Mouse (Mus musculus): ENCODE results near the gene Faap100. TPM values are rescaled to one million over a fixed set of nuclear protein-coding genes. Genes with fewer than 3 reads are reported as not detected.
"Not testable (repeated sequence)": the region's sequence is repeated elsewhere in the genome, so short reads cannot be mapped to it uniquely, and the experiment has no call there.

Faap100 gene
- polyA plus RNA-seq, 1 experiment from 2014 or later = 59.7 TPM

GRCm38 (mm10) chr11:120355277-120356039 is 23.1 kb downstream of the Faap100 start:
- 73% methylated on average over 5 of the region's 5 CpGs for WGBS
- ATAC-seq (ENCODE audit: low read depth) = no peak

GRCm38 (mm10) chr11:120354304-120355276 is 24.0 kb downstream of the Faap100 start:
- Histone ChIP-seq H3K4me2 (no peak overlapping the region), H3K27me3 (no peaks in the 10 kb centered on the region; the same call in 1 of the 2 replicates), H3K9me3 (no peaks in the 10 kb centered on the region), H3K4me3 (no peak overlapping the region), H3K36me3 (no peaks in the 10 kb centered on the region), H3K4me1 (replicated peaks) (peaks cover 71% of the 10 kb centered on the region), H3K27ac (replicated peaks) (no peak overlapping the region), H3K9ac (no peak overlapping the region)
- 88% methylated on average over 17 of the region's 17 CpGs for WGBS
- ATAC-seq (ENCODE audit: low read depth) = no peak

More at GRCm38 (mm10) chr11:120355277-120356039, 23.1 kb downstream of the Faap100 start:
- Histone ChIP-seq H3K4me3 (no peak overlapping the region), H3K27ac (replicated peaks) (no peak overlapping the region), H3K9me3 (no peaks in the 10 kb centered on the region), H3K36me3 (no peaks in the 10 kb centered on the region), H3K4me2 (no peak overlapping the region), H3K4me1 (replicated peaks) (peaks cover 74% of the 10 kb centered on the region), H3K27me3 (no peaks in the 10 kb centered on the region; the same call in 1 of the 2 replicates), H3K9ac (no peak overlapping the region; the same call in 1 of the 2 replicates)

- no peaks in the 10 kb centered on the region for H3K9me3 ChIP-seq
- H3K4me2 ChIP-seq = peak overlapping the region; percentile 14; the same call in 1 of the 2 replicates
- H3K36me3 ChIP-seq = no peaks in the 10 kb centered on the region
- no peak for ATAC-seq (ENCODE audit: low read depth)
- H3K27ac ChIP-seq (replicated peaks) = peak overlapping the region; percentile 100; the same call in 1 of the 2 replicates
- WGBS = 25% methylated on average over 26 of the region's 26 CpGs
- no peak overlapping the region for H3K4me3 ChIP-seq
- H3K27me3 ChIP-seq = no peaks in the 10 kb centered on the region; the same call in 1 of the 2 replicates
- H3K4me1 ChIP-seq (replicated peaks) = peaks cover 70% of the 10 kb centered on the region
- H3K9ac ChIP-seq = peak overlapping the region; percentile 57
Observed at GRCm38 (mm10) chr11:120353500-120354303, 24.9 kb downstream of the Faap100 start.

GRCm38 (mm10) chr11:120352571-120353290 is 25.8 kb downstream of the Faap100 start:
- peak overlapping the region; percentile 100 for H3K27ac ChIP-seq (replicated peaks)
- H3K27me3 ChIP-seq = no peaks in the 10 kb centered on the region; the same call in 1 of the 2 replicates
- 56% methylated on average over 13 of the region's 13 CpGs for WGBS
- H3K4me1 ChIP-seq (replicated peaks) = peaks cover 60% of the 10 kb centered on the region
- H3K4me2 ChIP-seq = no peak overlapping the region
- H3K4me3 ChIP-seq = no peak overlapping the region
- H3K9ac ChIP-seq = peak overlapping the region; percentile 57
- H3K36me3 ChIP-seq = no peaks in the 10 kb centered on the region
- no peaks in the 10 kb centered on the region for H3K9me3 ChIP-seq
- ATAC-seq (ENCODE audit: low read depth) = no peak

- H3K9me3 ChIP-seq; H3K36me3 ChIP-seq; H3K4me2 ChIP-seq; H3K4me3 ChIP-seq; H3K9ac ChIP-seq; ATAC-seq (ENCODE audit: low read depth); H3K27me3 ChIP-seq: not testable (repeated sequence)
- peak overlapping the region; percentile 100 for H3K27ac ChIP-seq (replicated peaks)
- peaks cover 53% of the 10 kb centered on the region for H3K4me1 ChIP-seq (replicated peaks)
- WGBS = 74% methylated on average over 5 of the region's 5 CpGs
Observed at GRCm38 (mm10) chr11:120352093-120352350, 26.5 kb downstream of the Faap100 start.

GRCm38 (mm10) chr11:120351250-120352092 is 27.1 kb downstream of the Faap100 start:
- Histone ChIP-seq H3K9ac (peak overlapping the region; percentile 100; the same call in 1 of the 2 replicates), H3K4me2 (peak overlapping the region; percentile 80), H3K9me3 (no peaks in the 10 kb centered on the region), H3K27me3 (no peaks in the 10 kb centered on the region; the same call in 1 of the 2 replicates), H3K36me3 (peaks cover 7% of the 10 kb centered on the region), H3K4me1 (replicated peaks) (peaks cover 49% of the 10 kb centered on the region), H3K27ac (replicated peaks) (peak overlapping the region; percentile 100), H3K4me3 (0 out of 2 replicates have a peak overlapping the region, but pooled peaks have one; percentile 98)
- ATAC-seq (ENCODE audit: low read depth) = no peak
- 86% methylated on average over 10 of the region's 10 CpGs for WGBS

GRCm38 (mm10) chr11:120350711-120351110 is 27.9 kb downstream of the Faap100 start:
- peak overlapping the region; percentile 100 for H3K9ac ChIP-seq
- peaks cover 50% of the 10 kb centered on the region for H3K4me1 ChIP-seq (replicated peaks)
- ATAC-seq (ENCODE audit: low read depth) = no peak
- H3K27me3 ChIP-seq = no peaks in the 10 kb centered on the region; the same call in 1 of the 2 replicates
- 24% methylated on average over 11 of the region's 11 CpGs for WGBS
- peak overlapping the region; percentile 100 for H3K27ac ChIP-seq (replicated peaks)
- peak overlapping the region; percentile 98 for H3K4me3 ChIP-seq
- H3K36me3 ChIP-seq = peaks cover 9% of the 10 kb centered on the region
- H3K4me2 ChIP-seq = peak overlapping the region; percentile 80
- no peaks in the 10 kb centered on the region for H3K9me3 ChIP-seq

- peaks cover 54% of the 10 kb centered on the region for H3K4me1 ChIP-seq (replicated peaks)
- peaks cover 13% of the 10 kb centered on the region for H3K36me3 ChIP-seq
- peak overlapping the region; percentile 98 for H3K4me3 ChIP-seq
- 1% methylated on average over 65 of the region's 68 CpGs for WGBS
- H3K4me2 ChIP-seq = peak overlapping the region; percentile 80
- H3K27me3 ChIP-seq = no peaks in the 10 kb centered on the region; the same call in 1 of the 2 replicates
- ATAC-seq (ENCODE audit: low read depth) = peak; percentile 40
- peak overlapping the region; percentile 100 for H3K27ac ChIP-seq (replicated peaks)
- peak overlapping the region; percentile 100 for H3K9ac ChIP-seq
- H3K9me3 ChIP-seq = no peaks in the 10 kb centered on the region
Observed at GRCm38 (mm10) chr11:120349986-120350702, 28.4 kb downstream of the Faap100 start.

- Histone ChIP-seq H3K9me3 (no peaks in the 10 kb centered on the region), H3K27ac (replicated peaks) (peak overlapping the region; percentile 100), H3K4me1 (replicated peaks) (peaks cover 61% of the 10 kb centered on the region), H3K4me2 (peak overlapping the region; percentile 80), H3K4me3 (peak overlapping the region; percentile 98), H3K9ac (peak overlapping the region; percentile 100), H3K36me3 (peaks cover 20% of the 10 kb centered on the region), H3K27me3 (no peaks in the 10 kb centered on the region; the same call in 1 of the 2 replicates)
- peak; percentile 5 for ATAC-seq (ENCODE audit: low read depth)
- 3% methylated on average over 16 of the region's 16 CpGs for WGBS
Observed at GRCm38 (mm10) chr11:120349371-120349985, 29.1 kb downstream of the Faap100 start.
